Mouse (Mus musculus) adrenal gland, postnatal 4 days (tissue): ENCODE results near the gene Nacc1. TPM values are rescaled to one million over a fixed set of nuclear protein-coding genes. Genes with fewer than 3 reads are reported as not detected.

Experiments used
- total RNA-seq, 2 experiments: library from RNA; stranded (reverse); gene quantifications; 2 replicates each; pipeline ENCODE4 v1.2.3; 2021

Gene Nacc1
- total RNA-seq, 2 experiments from 2014 or later = 88.9 to 89.0 TPM

Other genes starting within 250 kb of the Nacc1 start
- 10 to 100 TPM; 35.1 to 35.3 TPM for gene Ier2, start 25.0 kb downstream of the Nacc1 start, total RNA-seq
- 100 to 1,000 TPM; 122 to 124 TPM for gene Trmt1, start 1.6 kb downstream of the Nacc1 start, total RNA-seq
- gene Lyl1, start 13.6 kb upstream of the Nacc1 start, total RNA-seq = 1 to 10 TPM; 6.5 to 7.2 TPM
- gene G430095P16Rik, start 35.1 kb upstream of the Nacc1 start, total RNA-seq = 1 to 10 TPM; 1.2 TPM
- gene Nfix, start 112.5 kb upstream of the Nacc1 start, total RNA-seq = 100 to 1,000 TPM; 134 to 137 TPM
- 1 to 10 TPM; 5.7 to 6.7 TPM for gene Dand5, start 135.0 kb upstream of the Nacc1 start, total RNA-seq
- 10 to 100 TPM; 46.9 to 48.0 TPM for gene Gadd45gip1, start 143.7 kb upstream of the Nacc1 start, total RNA-seq
- 10 to 100 TPM; 86.4 to 93.8 TPM for gene Rad23a, start 152.8 kb upstream of the Nacc1 start, total RNA-seq
- 100 to 1,000 TPM; 480 to 531 TPM for gene Calr, start 159.1 kb upstream of the Nacc1 start, total RNA-seq
- gene Farsa, start 169.1 kb upstream of the Nacc1 start, total RNA-seq = 10 to 100 TPM; 61.0 to 63.6 TPM
- 10 to 100 TPM; 20.0 to 22.5 TPM for gene Syce2, start 184.2 kb upstream of the Nacc1 start, total RNA-seq
- gene Gcdh, start 206.1 kb upstream of the Nacc1 start, total RNA-seq = 10 to 100 TPM; 55.0 to 56.0 TPM
- gene Klf1, start 214.1 kb upstream of the Nacc1 start, total RNA-seq = 1 to 10 TPM; 2.7 to 6.8 TPM
- gene Dnase2a, start 220.7 kb upstream of the Nacc1 start, total RNA-seq = 10 to 100 TPM; 10.4 to 11.5 TPM
- gene Mast1, start 249.5 kb upstream of the Nacc1 start, total RNA-seq = 1 to 10 TPM; 8.3 to 8.5 TPM